Mouse (Mus musculus) layer of hippocampus, adult 2 months (tissue): ENCODE results near the gene Fam104a. TPM values are rescaled to one million over a fixed set of nuclear protein-coding genes. Genes with fewer than 3 reads are reported as not detected.

Source experiments
- DNase-seq, 2 experiments: peaks; one replicate each; pipeline ENCODE4 v3.0.0; 2022; ENCODE audit warnings: low spot score in 2 of 2
- H3K27ac ChIP-seq: fragments of 200-600 bp; 2 replicates; pipeline ENCODE4 v1.8.1; 2022
- H3K4me3 ChIP-seq: fragments of 200-600 bp; 2 replicates; pipeline ENCODE4 v1.8.1; 2022; ENCODE audit warnings: mild to moderate bottlenecking
- CTCF ChIP-seq: fragments of 200-600 bp; conservative IDR thresholded peaks from 2 replicates; pipeline ENCODE4 v1.8.1; 2022; ENCODE audit warnings: antibody characterized with exemption, mild to moderate bottlenecking, moderate library complexity
- total RNA-seq, 2 experiments: library from RNA; stranded (reverse); gene quantifications; 2 replicates each; pipeline ENCODE4 v1.2.3; 2021

The Fam104a gene
- total RNA-seq, 2 experiments from 2014 or later, result 26.4 to 29.1 TPM

GRCm38 (mm10) chr11:113690506-113690905 lies 6.6 kb upstream of the Fam104a start:
- DNase-seq, result peak; percentile 41 to 69
- H3K4me3 ChIP-seq, result no peak overlapping the region
- peak overlapping the region; percentile 69 for H3K27ac ChIP-seq
- TF ChIP-seq CTCF, result no peak

GRCm38 (mm10) chr11:113687031-113687430 lies 3.1 kb upstream of the Fam104a start:
- Histone ChIP-seq H3K4me3 (no peak overlapping the region), H3K27ac (no peak overlapping the region)
- no peak for TF ChIP-seq CTCF
- DNase-seq, result no peak

DNA sequence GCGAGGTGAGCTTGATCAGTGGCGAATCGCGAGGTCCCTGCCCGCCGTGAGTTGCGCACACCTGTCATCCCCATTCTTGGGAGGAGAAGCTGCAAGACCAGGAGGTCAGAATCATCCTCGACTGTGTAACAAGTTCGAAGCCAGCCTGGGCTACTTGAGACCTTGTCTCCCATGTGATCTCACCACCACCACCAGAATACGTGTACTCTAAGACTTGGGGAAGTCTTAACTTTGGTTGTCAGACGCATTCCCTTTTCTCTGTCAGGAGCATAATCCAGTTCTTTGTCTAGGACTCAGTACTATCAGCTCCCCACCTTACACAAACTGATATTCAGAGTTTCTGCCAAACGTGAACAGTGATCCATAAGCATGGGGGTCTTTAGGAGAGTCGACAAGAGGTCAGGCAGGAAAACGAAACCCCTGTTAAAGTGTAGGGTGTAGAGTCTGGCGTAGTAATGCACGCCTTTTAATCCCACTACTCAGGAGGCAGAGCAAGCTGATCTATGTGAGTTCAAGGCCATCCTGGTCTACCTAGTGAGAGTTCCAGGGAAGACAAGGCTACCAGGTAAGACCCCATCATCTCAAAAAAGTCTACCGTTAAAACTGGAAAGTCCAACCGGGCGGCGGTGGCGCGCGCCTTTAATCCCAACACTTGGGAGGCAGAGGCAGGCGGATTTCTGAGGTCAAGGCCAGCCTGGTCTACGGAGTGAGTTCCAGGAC lies 912 bp upstream of the Fam104a start:
- DNase-seq, result no peak
- TF ChIP-seq CTCF, result no peak
- H3K27ac ChIP-seq, result peak overlapping the region; percentile 98

GRCm38 (mm10) chr11:113683627-113683956 lies 363 bp downstream of the Fam104a start:
- TF ChIP-seq CTCF, result no peak
- H3K4me3 ChIP-seq, result peak overlapping the region; percentile 95
- no peak for DNase-seq
- H3K27ac ChIP-seq, result peak overlapping the region; percentile 98

More for the DNA sequence above, 912 bp upstream of the Fam104a start:
- H3K4me3 ChIP-seq, result peak overlapping the region; percentile 95

- no peak for TF ChIP-seq CTCF
- Histone ChIP-seq H3K27ac (peak overlapping the region; percentile 98), H3K4me3 (peak overlapping the region; percentile 95)
- peak in 1 of 2 experiments; percentile 36 for DNase-seq
Observed at GRCm38 (mm10) chr11:113682897-113683626, 893 bp downstream of the Fam104a start.

- peak overlapping the region; percentile 95 for H3K4me3 ChIP-seq
- DNase-seq, result no peak
- TF ChIP-seq CTCF, result peak; percentile 35; the same call in 1 of the 2 replicates
- H3K27ac ChIP-seq, result peak overlapping the region; percentile 98; the same call in 1 of the 2 replicates
Observed at GRCm38 (mm10) chr11:113681979-113682378, 2.0 kb downstream of the Fam104a start.

GRCm38 (mm10) chr11:113680954-113681353 lies 3.0 kb downstream of the Fam104a start:
- H3K27ac ChIP-seq, result no peak overlapping the region
- DNase-seq, result no peak
- H3K4me3 ChIP-seq, result no peak overlapping the region
- no peak for TF ChIP-seq CTCF

GRCm38 (mm10) chr11:113678373-113678772 lies 5.6 kb downstream of the Fam104a start:
- no peak for DNase-seq
- Histone ChIP-seq H3K27ac (peak overlapping the region; percentile 11; the same call in 1 of the 2 replicates), H3K4me3 (no peak overlapping the region)
- no peak for TF ChIP-seq CTCF

- H3K27ac ChIP-seq, result peak overlapping the region; percentile 11; the same call in 1 of the 2 replicates
- TF ChIP-seq CTCF, result no peak
- DNase-seq, result no peak
- H3K4me3 ChIP-seq, result no peak overlapping the region
Observed at GRCm38 (mm10) chr11:113677378-113677777, 6.6 kb downstream of the Fam104a start.

DNA sequence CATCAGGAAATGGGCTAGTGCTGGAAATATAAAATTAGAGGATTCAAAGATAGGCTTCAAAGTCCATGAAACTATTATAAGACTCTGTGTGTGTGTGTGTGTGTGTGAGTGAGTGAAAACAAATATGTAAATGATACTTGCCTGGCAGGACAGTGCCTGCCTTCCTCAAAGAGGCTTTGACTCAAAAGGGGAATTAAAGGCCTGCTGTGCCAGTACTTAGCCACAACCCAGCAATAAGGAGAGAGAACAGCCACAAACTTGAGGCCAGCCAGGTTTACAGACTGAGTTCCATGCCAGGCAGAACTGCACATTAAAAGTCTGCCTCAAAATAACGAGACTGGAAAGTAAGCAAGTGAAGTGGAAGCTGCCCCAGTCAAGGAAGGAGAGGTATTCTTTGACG lies 7.1 kb downstream of the Fam104a start:
- TF ChIP-seq CTCF, result no peak
- no peak for DNase-seq
- no peak overlapping the region for H3K4me3 ChIP-seq
- H3K27ac ChIP-seq, result no peak overlapping the region

DNA sequence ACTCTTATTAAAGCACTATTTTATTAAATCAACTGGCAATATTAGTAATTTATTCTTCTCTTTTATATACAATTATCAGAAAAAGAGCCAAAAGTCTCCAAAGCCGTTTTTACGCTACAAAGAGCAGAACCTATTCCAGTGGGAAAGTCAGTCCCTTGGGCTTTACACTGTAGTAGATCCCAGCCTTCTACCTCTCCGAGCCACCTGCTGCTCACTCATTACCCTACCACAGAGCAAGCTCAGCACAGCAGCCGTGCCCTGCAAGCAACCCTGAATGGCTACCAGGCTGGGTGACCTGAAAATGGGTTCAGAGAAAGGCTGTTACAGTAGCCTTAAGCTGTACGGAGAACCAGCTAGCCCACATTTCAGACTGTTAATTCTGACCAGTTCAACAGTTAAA lies 9.4 kb downstream of the Fam104a start:
- Histone ChIP-seq H3K27ac (no peak overlapping the region), H3K4me3 (no peak overlapping the region)
- TF ChIP-seq CTCF, result no peak
- no peak for DNase-seq

GRCm38 (mm10) chr11:113673614-113674013 lies 10.3 kb downstream of the Fam104a start:
- no peak for DNase-seq
- Histone ChIP-seq H3K4me3 (no peak overlapping the region), H3K27ac (peak overlapping the region; percentile 49; the same call in 1 of the 2 replicates)
- no peak for TF ChIP-seq CTCF

DNA sequence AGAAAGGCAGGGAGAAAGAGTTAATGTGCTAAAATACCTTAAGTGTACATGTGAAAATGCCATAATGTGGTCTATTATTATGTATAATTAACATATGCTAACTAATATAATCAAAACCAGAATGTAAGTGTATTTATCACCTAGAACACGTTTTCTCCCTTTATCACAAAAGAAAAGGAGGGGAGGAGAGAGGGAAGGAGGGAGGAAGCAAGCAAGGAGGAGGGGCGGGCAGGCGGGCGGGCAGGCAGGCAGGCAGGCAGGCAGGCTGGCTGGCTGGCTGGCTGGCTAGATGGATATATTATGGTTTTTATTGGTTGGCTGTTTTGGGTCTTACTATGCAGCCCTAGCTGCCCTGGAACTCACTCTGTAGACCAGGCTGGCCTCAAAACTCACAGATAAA lies 14.2 kb downstream of the Fam104a start:
- DNase-seq, result no peak
- no peak overlapping the region for H3K27ac ChIP-seq
- H3K4me3 ChIP-seq, result no peak overlapping the region
- TF ChIP-seq CTCF, result no peak

DNA sequence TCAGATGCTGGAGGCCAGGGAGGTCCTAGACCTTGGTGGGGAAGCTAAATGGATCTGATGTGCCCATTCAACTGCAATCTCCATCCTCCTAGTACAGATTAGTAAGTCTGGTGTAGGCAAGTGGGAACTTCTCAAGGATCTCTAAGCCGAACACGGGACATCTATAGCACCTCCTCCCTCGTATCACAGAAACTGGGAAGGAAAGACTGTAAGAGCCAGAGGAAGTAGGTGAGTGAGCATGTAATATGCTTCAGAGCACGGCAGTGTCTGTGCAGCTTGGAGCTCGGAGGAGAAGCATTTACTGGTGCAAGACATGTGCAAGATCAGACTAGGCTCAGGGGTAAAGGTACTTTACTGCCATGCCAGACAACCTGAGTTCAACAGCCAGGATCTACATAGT lies 15.1 kb downstream of the Fam104a start:
- TF ChIP-seq CTCF, result no peak
- Histone ChIP-seq H3K4me3 (no peak overlapping the region), H3K27ac (no peak overlapping the region)
- DNase-seq, result no peak
